ENCODE assay signal across 9 mouse cellular contexts in the genomic region with DNA sequence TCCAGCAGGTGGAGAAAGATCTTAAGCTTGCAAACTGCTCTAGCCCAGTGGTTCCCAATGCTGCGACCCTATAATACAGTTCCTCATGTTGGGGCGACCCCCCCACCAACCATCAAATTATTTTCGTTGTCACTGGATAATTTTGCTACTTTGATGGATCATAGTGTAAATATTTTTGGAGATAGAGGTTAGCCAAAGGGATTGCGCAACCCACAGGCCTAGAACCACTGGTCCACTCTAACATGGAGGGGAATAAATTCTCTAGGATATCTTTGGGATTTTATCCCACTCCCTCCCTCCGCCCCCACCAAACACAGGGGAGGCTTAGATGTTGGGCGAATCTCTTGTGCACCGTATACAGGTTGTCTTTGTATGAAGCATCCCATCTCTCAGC. TPM values are rescaled to one million over a fixed set of nuclear protein-coding genes. Genes with fewer than 3 reads are reported as not detected.
DNase-seq lines count a peak whose midpoint lies in the region; ATAC-seq and TF ChIP-seq lines count a peak whose summit lies in the region.
"Had no signal": no experiment of that assay in that cellular context is flagged by ENCODE, and none has a peak within 500 bp of the region (broad histone marks: within the 10 kb centered on the region; RNA-seq: fewer than 3 reads in every experiment).

No protein-coding gene starts in this region.

- ATAC-seq in heart, embryonic 11.5 days (replicated peaks; ENCODE audit: insufficient number of reproducible peaks, low FRiP score, low TSS enrichment) = no peak
- no peak for ATAC-seq in lung, postnatal 0 days

- 80% methylated on average over 7 of the region's 7 CpGs for WGBS in heart, embryonic 10.5 days
- 72% methylated on average over 7 of the region's 7 CpGs for WGBS in bone marrow, adult 2 months
- WGBS in heart, embryonic 11.5 days (ENCODE audit: insufficient replicate concordance) = 75% methylated on average over 7 of the region's 7 CpGs
- 66% methylated on average over 7 of the region's 7 CpGs for WGBS in lung, postnatal 0 days

- DNase-seq in heart, embryonic 10.5 days (ENCODE audit: low spot score) = no peak
- DNase-seq in heart, postnatal 4 days = no peak
- DNase-seq in lung, postnatal 0 days (ENCODE audit: low spot score) = no peak
- DNase-seq in frontal cortex, postnatal 36 days (ENCODE audit: low spot score in 2 of 2) = no peak
- DNase-seq in retina, embryonic 14.5 days (ENCODE audit: low spot score) = no peak
- DNase-seq in layer of hippocampus, adult 9-11 months = no peak

- H3K9me3 ChIP-seq in heart, embryonic 10.5 days = no peaks in the 10 kb centered on the region
- H3K9me3 ChIP-seq in heart, embryonic 11.5 days (replicated peaks; ENCODE audit: control insufficient read depth, low read length) = no peaks in the 10 kb centered on the region
- no peaks in the 10 kb centered on the region for H3K9me3 ChIP-seq in lung, postnatal 0 days (ENCODE audit: low read length)

- no peak overlapping the region for H3K4me3 ChIP-seq in heart, embryonic 10.5 days
- no peak overlapping the region for H3K4me3 ChIP-seq in bone marrow, adult 2 months (replicated peaks; ENCODE audit: control insufficient read depth, low read depth, low read length)
- H3K4me3 ChIP-seq in heart, embryonic 11.5 days (ENCODE audit: low read depth, low read length) = no peak overlapping the region
- H3K4me3 ChIP-seq in lung, postnatal 0 days (ENCODE audit: low read depth, low read length) = no peak overlapping the region

- no peak for TF ChIP-seq POLR2A in bone marrow, adult 2 months (IDR thresholded peaks at IDR 0.05; ENCODE audit: borderline replicate concordance, control insufficient read depth, low read depth, low read length)

- no peak overlapping the region for H3K9ac ChIP-seq in heart, embryonic 11.5 days (ENCODE audit: low read depth, low read length)
- no peak overlapping the region for H3K9ac ChIP-seq in lung, postnatal 0 days (replicated peaks; ENCODE audit: low read depth)

- H3K4me2 ChIP-seq in heart, embryonic 11.5 days = peak overlapping the region; percentile 52; the same call in 1 of the 2 replicates
- H3K4me2 ChIP-seq in lung, postnatal 0 days (replicated peaks; ENCODE audit: low read depth, low read length) = peak overlapping the region; percentile 53; the same call in 1 of the 2 replicates

- H3K4me1 ChIP-seq in heart, embryonic 10.5 days = peaks cover 58% of the 10 kb centered on the region
- no peaks in the 10 kb centered on the region for H3K4me1 ChIP-seq in bone marrow, adult 2 months (ENCODE audit: control insufficient read depth, insufficient read depth, low read length)
- peaks cover 30% of the 10 kb centered on the region for H3K4me1 ChIP-seq in heart, embryonic 11.5 days (ENCODE audit: control insufficient read depth, insufficient read depth, low read length)
- no peaks in the 10 kb centered on the region for H3K4me1 ChIP-seq in lung, postnatal 0 days (ENCODE audit: insufficient read depth, low read depth, low read length)

- no peak for TF ChIP-seq EP300 in lung, postnatal 0 days (IDR thresholded peaks at IDR 0.05)

- no peaks in the 10 kb centered on the region for H3K36me3 ChIP-seq in heart, embryonic 10.5 days
- H3K36me3 ChIP-seq in heart, embryonic 11.5 days (ENCODE audit: control insufficient read depth, insufficient read depth, low read length) = no peaks in the 10 kb centered on the region
- H3K36me3 ChIP-seq in lung, postnatal 0 days (ENCODE audit: insufficient read depth, low read length) = no peaks in the 10 kb centered on the region

- no peaks in the 10 kb centered on the region for H3K27me3 ChIP-seq in heart, embryonic 10.5 days (ENCODE audit: insufficient read depth, poor library complexity, severe bottlenecking)
- no peaks in the 10 kb centered on the region for H3K27me3 ChIP-seq in heart, embryonic 11.5 days (ENCODE audit: control insufficient read depth, insufficient read depth, low read length)
- H3K27me3 ChIP-seq in lung, postnatal 0 days (replicated peaks; ENCODE audit: insufficient read depth, low read length) = no peaks in the 10 kb centered on the region

- TF ChIP-seq CTCF in bone marrow, adult 2 months (IDR thresholded peaks at IDR 0.05; ENCODE audit: control insufficient read depth, insufficient read depth, low read length) = no peak
- no peak for TF ChIP-seq CTCF in lung, postnatal 0 days (IDR thresholded peaks at IDR 0.05)

- peak overlapping the region; percentile 57; the same call in 1 of the 2 replicates for H3K27ac ChIP-seq in heart, embryonic 10.5 days
- 0 out of 2 replicates have a peak overlapping the region, but pooled peaks have one; percentile 1 for H3K27ac ChIP-seq in bone marrow, adult 2 months (ENCODE audit: control insufficient read depth, insufficient read depth, low read depth, low read length, poor library complexity)
- H3K27ac ChIP-seq in heart, embryonic 11.5 days (ENCODE audit: low read depth, low read length) = peak overlapping the region; percentile 70; the same call in 1 of the 2 replicates
- H3K27ac ChIP-seq in lung, postnatal 0 days (ENCODE audit: low read length) = no peak overlapping the region; the same call in 1 of the 2 replicates

RNA-seq across cellular contexts. Expression of a gene that starts 49.8 kb away (rescaled TPM):
- polyA plus RNA-seq in heart, embryonic 10.5 days (2016; fragmentation: Nextera tagmentation; extraction: Ambion mirVana) = 7.5 and 9.3 TPM in 2 replicates
- total RNA-seq in heart, postnatal 4 days (2021) = 1 to 10 TPM; 5.8 to 6.3 TPM
- polyA plus RNA-seq in bone marrow, adult 2 months (2011; ENCODE audit: insufficient read depth, insufficient read length, low replicate concordance, missing spikeins) = 0.57 and 3.1 TPM in 2 replicates
- polyA plus RNA-seq in heart, embryonic 11.5 days (2014; fragmentation: Nextera tagmentation; extraction: Ambion mirVana) = 5.9 and 7.6 TPM in 2 replicates
- polyA plus RNA-seq in lung, postnatal 0 days (2015; fragmentation: Nextera tagmentation; extraction: Ambion mirVana) = 4.5 and 4.9 TPM in 2 replicates

RNA-seq across cellular contexts. Expression of a gene that starts 49.9 kb away (rescaled TPM):
- polyA plus RNA-seq in heart, embryonic 10.5 days (2016; fragmentation: Nextera tagmentation; extraction: Ambion mirVana) = 2.3 and 3.7 TPM in 2 replicates
- total RNA-seq in heart, postnatal 4 days (2021) = 1 to 10 TPM; 2.5 to 2.9 TPM
- polyA plus RNA-seq in bone marrow, adult 2 months (2011; ENCODE audit: insufficient read depth, insufficient read length, low replicate concordance, missing spikeins) = 0.86 TPM in 1 of 2 replicates, not detected in the other
- polyA plus RNA-seq in heart, embryonic 11.5 days (2014; fragmentation: Nextera tagmentation; extraction: Ambion mirVana) = 2.2 and 2.4 TPM in 2 replicates
- polyA plus RNA-seq in lung, postnatal 0 days (2015; fragmentation: Nextera tagmentation; extraction: Ambion mirVana) = 0.14 and 0.23 TPM in 2 replicates
- total RNA-seq: hematopoietic stem cell, adult 5-6 weeks had no signal
